Mouse (Mus musculus) hindbrain, embryonic 11.5 days (tissue): ENCODE measurements at regions not wholly inside any gene's neighbourhood (a gene's known extent, or its start where the extent isn't known, plus 50 kb on each side); places are given as distances from the start of the nearest gene placed in this dataset.

ENCODE experiments used
- ATAC-seq: fragments of 200-750 bp; cut with Nextera tagmentation; 2 replicates; pipeline ENCODE4 v1.8.0; 2017; ENCODE audit warnings: mild to moderate bottlenecking, moderate TSS enrichment, moderate library complexity; ENCODE audit not compliant: low FRiP score
- DNase-seq: peaks from one replicate; pipeline ENCODE4 v3.0.0-alpha.2; 2015; ENCODE audit warnings: low spot score
- H3K27ac ChIP-seq: fragments of 300-500 bp; sonication (generic); 2 replicates; pipeline ENCODE4 v1.5.1; 2014; ENCODE audit warnings: mild to moderate bottlenecking, low read depth, low read length
- H3K27me3 ChIP-seq: fragments of 300-500 bp; sonication (generic); 2 replicates; pipeline ENCODE4 v1.6.1; 2014; ENCODE audit warnings: mild to moderate bottlenecking, low read length, moderate library complexity, mixed read lengths; ENCODE audit not compliant: control insufficient read depth, insufficient read depth
- H3K36me3 ChIP-seq: fragments of 300-500 bp; sonication (generic); 2 replicates; pipeline ENCODE4 v1.6.1; 2014; ENCODE audit warnings: mild to moderate bottlenecking, low read length, moderate library complexity, mixed read lengths; ENCODE audit not compliant: control insufficient read depth, insufficient read depth
- H3K4me1 ChIP-seq: fragments of 300-500 bp; sonication (generic); replicated peaks from 2 replicates; pipeline ENCODE4 v1.6.1; 2014; ENCODE audit warnings: low read length, mixed read lengths; ENCODE audit not compliant: control insufficient read depth, insufficient read depth
- H3K4me2 ChIP-seq: fragments of 300-500 bp; sonication (generic); replicated peaks from 2 replicates; pipeline ENCODE4 v1.6.1; 2014; ENCODE audit warnings: mild to moderate bottlenecking, low read depth, low read length
- H3K4me3 ChIP-seq: fragments of 300-500 bp; sonication (generic); 2 replicates; pipeline ENCODE4 v1.5.1; 2014; ENCODE audit warnings: low read depth, low read length
- H3K9ac ChIP-seq: fragments of 300-500 bp; sonication (generic); 2 replicates; pipeline ENCODE4 v1.6.1; 2014; ENCODE audit warnings: low read depth, low read length
- H3K9me3 ChIP-seq: fragments of 300-500 bp; sonication (generic); 2 replicates; pipeline ENCODE4 v1.6.1; 2016; ENCODE audit warnings: low read length; ENCODE audit not compliant: control insufficient read depth
- WGBS: fragments of 180-500 bp; shearing (Covaris S2); extraction: QIAGEN DNeasy Blood & Tissue Kit; methylation state at CpG from one replicate; pipeline ENCODE4 v1.1.7; 2014; 5-methylcytosine and 5-hydroxymethylcytosine counted together

DNA sequence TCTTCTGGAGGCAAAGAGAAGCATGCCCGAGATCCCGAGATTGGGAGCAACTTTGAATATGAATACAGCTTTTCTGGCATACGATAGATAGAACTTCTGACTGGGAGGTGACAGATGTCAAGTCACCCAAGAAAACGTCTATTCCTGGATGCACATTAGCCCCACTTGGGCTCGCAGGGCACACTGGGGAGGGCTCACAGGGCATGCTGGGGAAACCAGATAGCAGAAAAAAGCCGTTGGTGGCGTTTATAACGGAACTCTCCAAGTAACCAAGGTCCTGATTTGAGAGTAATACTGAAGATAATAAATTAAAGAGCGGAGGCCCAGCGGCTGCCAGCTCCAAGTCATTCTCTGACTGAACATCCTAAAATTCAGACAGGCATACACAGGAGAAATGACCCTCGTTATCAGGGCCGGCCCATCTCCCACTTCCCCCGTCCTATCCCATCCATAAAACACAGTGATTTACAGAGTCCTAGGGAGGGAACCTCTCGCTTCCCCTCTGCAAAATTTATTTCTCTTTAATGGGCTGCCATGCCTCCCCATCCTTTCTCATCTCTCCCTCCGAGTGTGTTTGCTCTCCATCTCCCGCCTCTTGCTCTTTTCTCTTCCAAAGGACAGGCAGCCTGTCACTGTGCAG lies 325.3 kb downstream of the Sox9 start:
- WGBS: 62% methylated on average over 16 of the region's 16 CpGs
- Histone ChIP-seq H3K4me2 (no peak overlapping the region), H3K27me3 (no peaks in the 10 kb centered on the region), H3K9ac (no peak overlapping the region; the same call in 1 of the 2 replicates), H3K4me1 (peaks cover 2% of the 10 kb centered on the region; the same call in 1 of the 2 replicates), H3K9me3 (no peaks in the 10 kb centered on the region), H3K27ac (no peak overlapping the region), H3K36me3 (no peaks in the 10 kb centered on the region), H3K4me3 (no peak overlapping the region)
- ATAC-seq (no peak), DNase-seq (no peak)

DNA sequence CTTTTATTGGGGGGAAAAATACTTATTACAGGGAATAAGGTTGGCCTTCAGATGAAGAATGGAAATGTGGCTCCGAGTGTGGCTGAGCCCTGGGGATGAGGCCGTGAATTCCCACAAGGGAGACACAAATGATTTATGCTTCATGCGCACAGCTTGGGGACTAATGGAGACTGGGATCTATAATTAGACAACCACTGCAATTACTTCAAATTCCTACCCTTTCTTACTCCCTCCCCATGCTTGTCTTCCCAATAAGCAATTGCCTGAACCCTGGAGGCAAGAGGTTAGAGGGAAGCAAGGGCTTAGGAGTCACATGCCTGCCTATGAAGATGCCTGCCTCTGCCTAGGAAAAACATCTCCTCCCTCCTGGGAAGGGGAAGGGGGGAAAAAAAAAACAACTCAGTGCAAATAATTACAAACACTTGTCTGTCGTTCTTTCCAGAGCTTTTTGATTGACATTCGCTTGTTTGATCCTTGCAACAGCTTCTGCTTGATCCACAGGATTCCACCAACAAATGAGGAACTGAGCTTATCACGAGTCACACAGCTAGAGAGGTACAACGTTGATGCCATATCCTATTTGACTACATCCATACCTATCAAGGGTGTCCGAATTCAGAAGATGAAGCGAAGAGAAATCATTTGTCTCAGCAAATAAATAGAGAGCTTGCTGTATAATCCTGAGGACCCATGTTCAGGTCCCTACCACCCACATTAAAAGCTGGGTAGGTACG lies 326.1 kb downstream of the Sox9 start:
- peaks cover 2% of the 10 kb centered on the region; the same call in 1 of the 2 replicates for H3K4me1 ChIP-seq
- no peak for ATAC-seq
- WGBS: 63% methylated on average over 10 of the region's 10 CpGs

DNA sequence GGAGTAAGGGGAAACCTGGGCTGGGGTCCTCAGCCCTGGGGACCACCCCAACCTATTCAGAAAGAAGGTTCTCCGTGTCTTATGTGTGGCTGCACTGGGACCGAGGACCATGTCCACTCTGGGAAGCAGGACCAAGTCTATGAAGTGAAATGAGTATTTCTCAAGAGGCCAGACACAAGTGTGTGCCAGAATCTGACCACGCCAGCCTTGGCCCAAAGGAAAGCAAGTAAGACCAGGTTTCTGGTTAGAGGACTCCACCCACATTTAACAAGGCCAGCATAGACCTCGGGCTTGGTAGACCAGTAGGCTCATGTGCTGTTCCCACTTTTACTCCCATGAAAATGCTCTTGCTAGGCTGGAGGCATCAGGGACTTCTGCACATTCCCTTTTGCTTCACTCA lies 327.1 kb downstream of the Sox9 start:
- H3K27ac ChIP-seq: no peak overlapping the region
- no peak overlapping the region for H3K4me3 ChIP-seq
- no peak for ATAC-seq
- no peaks in the 10 kb centered on the region for H3K36me3 ChIP-seq
- no peak for DNase-seq
- H3K9me3 ChIP-seq: no peaks in the 10 kb centered on the region
- 91% methylated on average over 4 of the region's 4 CpGs for WGBS
- no peaks in the 10 kb centered on the region for H3K27me3 ChIP-seq
- H3K4me2 ChIP-seq: no peak overlapping the region
- peaks cover 2% of the 10 kb centered on the region; the same call in 1 of the 2 replicates for H3K4me1 ChIP-seq
- no peak overlapping the region for H3K9ac ChIP-seq

More for the DNA sequence above, 326.1 kb downstream of the Sox9 start:
- no peak for DNase-seq
- no peaks in the 10 kb centered on the region for H3K27me3 ChIP-seq
- H3K9ac ChIP-seq: no peak overlapping the region; the same call in 1 of the 2 replicates
- no peaks in the 10 kb centered on the region for H3K9me3 ChIP-seq
- no peak overlapping the region for H3K4me2 ChIP-seq
- H3K4me3 ChIP-seq: no peak overlapping the region
- no peaks in the 10 kb centered on the region for H3K36me3 ChIP-seq
- H3K27ac ChIP-seq: no peak overlapping the region

DNA sequence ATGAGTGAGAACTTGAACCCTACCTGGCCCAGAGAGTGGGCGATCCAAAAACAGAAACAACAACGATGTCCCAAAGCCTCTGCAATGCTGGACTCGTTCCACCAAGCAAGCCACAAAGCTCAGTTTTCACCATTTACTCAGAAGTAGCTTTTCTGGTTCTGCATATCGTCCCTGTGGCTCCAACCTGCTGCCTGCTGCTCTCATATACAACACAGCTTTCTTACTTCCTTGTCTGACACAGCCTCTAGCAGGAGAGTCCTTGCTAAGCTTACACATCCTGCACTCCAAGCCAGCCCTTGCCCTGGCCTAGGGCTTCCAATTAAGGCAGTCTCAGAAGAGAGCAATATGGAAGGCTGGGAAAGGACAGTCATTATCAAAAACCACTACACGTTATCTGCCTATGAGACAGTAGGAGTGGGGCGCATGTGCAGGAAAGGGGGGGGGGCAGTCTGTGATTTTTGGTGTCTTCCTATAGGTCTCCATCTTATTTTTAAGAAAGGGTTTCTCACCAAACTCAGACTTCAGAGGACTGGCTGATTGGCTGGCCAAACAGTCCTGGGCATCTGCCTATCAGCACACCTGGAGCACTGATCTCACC lies 331.3 kb downstream of the Sox9 start:
- Histone ChIP-seq H3K4me1 (peaks cover 2% of the 10 kb centered on the region; the same call in 1 of the 2 replicates), H3K4me2 (no peak overlapping the region), H3K9me3 (no peaks in the 10 kb centered on the region), H3K36me3 (no peaks in the 10 kb centered on the region), H3K4me3 (no peak overlapping the region), H3K27me3 (no peaks in the 10 kb centered on the region), H3K9ac (no peak overlapping the region), H3K27ac (no peak overlapping the region)
- 91% methylated on average over 6 of the region's 6 CpGs for WGBS
- ATAC-seq (no peak), DNase-seq (no peak)

DNA sequence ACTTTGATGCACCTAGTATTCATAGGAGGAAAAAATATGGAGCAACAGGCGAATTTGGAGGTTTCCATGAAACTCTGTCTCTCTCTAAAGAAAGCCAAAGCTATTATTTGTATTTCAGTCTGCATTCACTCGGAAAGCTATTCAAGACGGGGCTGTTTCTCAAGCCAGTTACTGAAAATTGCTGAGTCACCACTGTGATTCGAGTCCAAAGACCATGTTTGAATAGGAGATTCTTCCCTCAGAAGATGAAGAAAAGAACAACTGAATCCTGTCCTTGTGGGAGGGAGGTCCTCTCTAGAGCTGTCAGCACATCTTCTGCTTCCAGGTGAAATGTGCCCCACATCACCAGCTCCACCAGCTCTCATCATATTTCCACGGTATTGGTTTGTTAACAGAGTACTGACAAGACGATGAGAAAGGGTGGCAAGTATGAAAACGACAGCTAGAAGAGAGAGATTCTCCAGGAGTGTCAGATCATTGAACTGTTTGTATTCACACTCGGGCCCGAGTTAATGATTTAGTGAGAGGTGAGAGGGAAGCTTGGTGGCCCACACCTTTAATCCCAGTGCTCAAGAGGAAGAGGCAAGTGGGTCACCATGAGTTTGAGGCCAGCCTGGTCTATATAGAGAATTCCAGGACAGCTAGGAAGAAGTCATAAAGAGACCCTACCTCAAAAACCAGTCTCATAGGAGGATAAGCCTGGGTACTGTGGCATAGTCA lies 335.3 kb downstream of the Sox9 start:
- H3K9ac ChIP-seq: no peak overlapping the region
- DNase-seq (no peak), ATAC-seq (no peak)
- H3K27me3 ChIP-seq: no peaks in the 10 kb centered on the region
- H3K36me3 ChIP-seq: no peaks in the 10 kb centered on the region
- H3K4me2 ChIP-seq: no peak overlapping the region
- no peak overlapping the region for H3K27ac ChIP-seq
- 86% methylated on average over 9 of the region's 9 CpGs for WGBS
- H3K4me3 ChIP-seq: no peak overlapping the region
- H3K4me1 ChIP-seq: peaks cover 5% of the 10 kb centered on the region; the same call in 1 of the 2 replicates
- H3K9me3 ChIP-seq: no peaks in the 10 kb centered on the region

DNA sequence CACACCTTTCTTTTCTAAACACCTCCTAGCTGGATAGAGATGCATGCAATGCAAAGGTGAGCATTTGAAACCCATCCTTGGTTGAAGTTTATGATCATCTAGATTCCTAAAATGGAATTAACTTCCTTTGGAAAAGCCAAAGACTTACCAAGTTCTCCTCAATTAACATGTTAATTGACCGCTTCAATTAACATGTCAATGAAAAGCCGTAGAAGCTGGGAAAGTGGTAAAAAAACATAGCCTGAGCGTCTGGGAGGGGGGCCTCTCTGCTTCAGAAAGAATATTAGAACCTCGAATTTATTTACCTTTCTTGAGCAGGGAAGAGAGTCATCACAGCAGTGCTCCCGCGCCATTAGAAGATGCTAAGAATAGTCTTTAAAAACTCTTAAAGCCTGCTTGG lies 338.5 kb downstream of the Sox9 start:
- H3K4me2 ChIP-seq: no peak overlapping the region
- no peak for ATAC-seq

DNA sequence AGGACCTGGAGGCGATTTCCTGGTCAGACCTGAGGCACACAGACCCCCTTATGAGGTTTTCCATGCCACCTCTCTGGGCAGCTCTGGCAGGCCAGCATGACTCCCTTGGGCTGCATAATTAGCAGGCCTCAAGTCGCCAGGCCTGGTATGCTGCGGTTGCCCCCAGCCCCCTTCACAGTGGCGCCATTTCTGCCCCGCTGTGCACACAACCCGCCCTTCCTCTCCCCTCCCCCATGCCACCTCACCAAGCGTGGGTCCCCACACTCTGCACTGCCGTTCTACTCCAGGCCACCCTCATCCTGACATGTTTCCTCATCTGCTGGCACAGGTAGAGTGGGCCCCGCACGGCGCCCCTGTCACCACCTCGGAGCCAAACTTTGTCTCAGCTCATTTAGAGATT lies 339.3 kb downstream of the Sox9 start:
- ATAC-seq: no peak

More for the DNA sequence above, 338.5 kb downstream of the Sox9 start:
- H3K4me1 ChIP-seq: peaks cover 5% of the 10 kb centered on the region; the same call in 1 of the 2 replicates
- H3K27me3 ChIP-seq: no peaks in the 10 kb centered on the region
- 30% methylated on average over 6 of the region's 6 CpGs for WGBS
- H3K27ac ChIP-seq: no peak overlapping the region
- no peak overlapping the region for H3K4me3 ChIP-seq
- no peak overlapping the region for H3K9ac ChIP-seq
- H3K9me3 ChIP-seq: no peaks in the 10 kb centered on the region
- H3K36me3 ChIP-seq: no peaks in the 10 kb centered on the region
- DNase-seq: no peak

DNA sequence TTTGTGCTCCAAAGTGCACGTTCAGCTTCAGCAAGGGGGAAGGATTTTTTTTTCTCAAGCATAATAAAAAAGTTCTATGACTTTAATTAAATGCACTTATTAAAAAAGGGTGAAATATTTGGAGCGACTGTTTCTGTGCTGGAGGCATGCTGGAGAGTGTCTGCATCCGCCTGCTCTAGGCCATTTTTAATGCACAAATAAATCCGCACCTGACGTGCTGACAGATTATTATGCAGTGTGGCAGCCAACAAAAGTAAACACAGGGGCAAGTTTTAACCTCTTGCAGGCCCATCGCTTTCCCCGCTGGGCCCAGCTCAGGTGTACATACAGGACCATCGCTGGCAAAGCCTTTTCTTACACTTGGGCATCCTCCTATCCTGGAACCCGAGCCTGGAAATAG lies 340.1 kb downstream of the Sox9 start:
- Histone ChIP-seq H3K36me3 (no peaks in the 10 kb centered on the region), H3K27me3 (no peaks in the 10 kb centered on the region), H3K4me3 (no peak overlapping the region), H3K4me2 (no peak overlapping the region), H3K4me1 (peaks cover 5% of the 10 kb centered on the region; the same call in 1 of the 2 replicates), H3K27ac (no peak overlapping the region), H3K9ac (no peak overlapping the region), H3K9me3 (no peaks in the 10 kb centered on the region)
- 74% methylated on average over 9 of the region's 9 CpGs for WGBS
- DNase-seq (no peak), ATAC-seq (no peak)

More for the DNA sequence above, 339.3 kb downstream of the Sox9 start:
- Histone ChIP-seq H3K9me3 (no peaks in the 10 kb centered on the region), H3K9ac (no peak overlapping the region), H3K36me3 (no peaks in the 10 kb centered on the region), H3K27ac (no peak overlapping the region), H3K27me3 (no peaks in the 10 kb centered on the region), H3K4me2 (no peak overlapping the region), H3K4me1 (peaks cover 5% of the 10 kb centered on the region; the same call in 1 of the 2 replicates), H3K4me3 (no peak overlapping the region)
- no peak for DNase-seq
- WGBS: 46% methylated on average over 12 of the region's 12 CpGs
